Mouse (Mus musculus) ES-E14 (cell line): ENCODE results near the gene Mysm1.

ENCODE experiments used
- CHD2 ChIP-seq: IDR thresholded peaks from 2 replicates; pipeline ENCODE4 v1.6.1; 2014; ENCODE audit warnings: mild to moderate bottlenecking, low read depth, low read length, inconsistent platforms
- HCFC1 ChIP-seq: IDR thresholded peaks from 2 replicates; pipeline ENCODE4 v1.6.1; 2012; ENCODE audit warnings: low read length, inconsistent platforms, borderline replicate concordance; ENCODE audit not compliant: insufficient read depth
- ZNF384 ChIP-seq: IDR thresholded peaks from 2 replicates; pipeline ENCODE4 v1.6.1; 2012; ENCODE audit warnings: low read depth, low read length, inconsistent platforms

DNA sequence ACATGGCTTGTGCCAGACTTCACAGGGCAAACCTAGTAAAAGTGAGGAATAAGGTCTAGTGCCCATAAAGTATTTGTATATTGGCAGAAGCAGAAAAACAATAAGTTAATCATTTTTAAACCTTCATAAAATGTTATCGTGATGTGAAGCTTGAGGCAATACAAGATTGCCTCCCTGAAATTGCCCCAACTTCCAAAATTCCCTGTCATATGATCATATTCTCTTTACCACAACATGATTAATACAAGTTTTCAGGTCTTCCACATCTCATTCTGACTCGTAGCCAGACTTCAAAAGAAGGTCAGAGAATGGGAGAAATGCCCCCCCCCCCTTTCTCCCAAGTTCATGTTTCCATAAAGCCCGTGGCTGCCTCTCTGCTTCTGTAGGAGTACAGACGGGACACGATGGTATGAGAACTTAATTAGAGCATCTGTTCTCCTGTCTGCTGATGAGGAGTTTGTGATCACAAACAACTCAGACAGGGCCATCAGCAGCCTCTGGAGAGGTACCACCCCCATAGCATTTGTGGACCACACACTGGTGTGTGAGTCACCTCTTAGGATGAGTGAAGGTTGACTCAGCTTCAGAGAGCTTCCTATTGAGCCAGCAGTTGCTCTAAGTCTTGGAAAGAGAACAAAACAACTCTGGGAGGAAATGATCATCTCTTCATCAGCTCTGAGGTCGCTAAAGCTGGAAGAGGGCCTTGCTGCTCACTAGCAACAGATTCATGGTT is 22.3 kb upstream of the Mysm1 start:
- TF ChIP-seq ZNF384 (no peak), CHD2 (no peak), HCFC1 (no peak)
